Mouse (Mus musculus) spleen, adult 2 months (tissue): ENCODE data around the gene Clybl.

Source experiments
- CTCF ChIP-seq: fragments of 200-500 bp; IDR thresholded peaks from 2 replicates; pipeline ENCODE4 v1.5.1; 2011; ENCODE audit warnings: mild to moderate bottlenecking, inconsistent platforms; ENCODE audit not compliant: insufficient read depth, insufficient read length, insufficient replicate concordance; ENCODE audit errors: extremely low read depth
- POLR2A ChIP-seq: fragments of 200-500 bp; IDR thresholded peaks from 2 replicates; pipeline ENCODE4 v1.6.1; 2011; ENCODE audit warnings: low read depth, low read length, inconsistent platforms

GRCm38 (mm10) chr14:122251346-122251745, 69.8 kb downstream of the Clybl start:
- TF ChIP-seq CTCF = no peak
- TF ChIP-seq POLR2A = no peak
